Mouse (Mus musculus) frontal cortex, adult 2 months (tissue): ENCODE measurements around the gene Arl4d. TPM values are rescaled to one million over a fixed set of nuclear protein-coding genes. Genes with fewer than 3 reads are reported as not detected.
A peak's percentile ranks its signal among the peaks of the same experiment; 100 is the strongest.

Source experiments
- DNase-seq, 2 experiments: peaks; one replicate each; pipeline ENCODE4 v3.0.0; 2022; ENCODE audit warnings: low spot score in 1 of 2; ENCODE audit errors: extremely low spot score in 1 of 2
- polyA plus RNA-seq: library from polyadenylated mRNA; depleted of rRNA; stranded (reverse); fragments of >200 nt; gene quantifications from 2 replicates; pipeline ENCODE4 v1.2.3, GENCODE M21; 2012

Arl4d gene
- polyA plus RNA-seq, 1 experiment: 26.6 TPM

GRCm38 (mm10) chr11:101675349-101675748 is 10.0 kb downstream of the Arl4d start:
- DNase-seq: no peak

GRCm38 (mm10) chr11:101677655-101678054 is 12.3 kb downstream of the Arl4d start:
- DNase-seq: no peak

- DNase-seq: no peak
These were observed 13.4 kb downstream of the Arl4d start for GRCm38 (mm10) chr11:101678770-101679169.

DNA sequence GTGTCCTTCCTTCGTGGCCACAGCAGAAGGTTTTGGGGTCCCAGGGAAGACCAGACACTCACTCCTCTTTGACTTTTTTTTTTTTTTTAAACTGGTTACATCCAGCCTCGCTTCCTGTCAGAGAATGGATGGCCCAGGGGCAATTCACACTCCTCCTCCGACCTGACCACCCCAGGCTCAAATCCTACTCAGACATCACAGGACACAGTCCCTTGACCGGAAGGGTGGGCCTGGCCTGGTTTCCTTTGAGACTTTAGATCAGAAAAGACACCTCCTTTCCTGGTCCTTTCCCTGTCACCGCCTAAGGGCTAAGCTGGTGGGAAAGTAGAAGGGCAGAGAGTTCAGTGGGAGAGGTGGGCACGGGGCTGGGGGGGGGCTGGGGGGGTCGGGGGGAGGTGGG is 14.6 kb downstream of the Arl4d start:
- DNase-seq: no peak

DNA sequence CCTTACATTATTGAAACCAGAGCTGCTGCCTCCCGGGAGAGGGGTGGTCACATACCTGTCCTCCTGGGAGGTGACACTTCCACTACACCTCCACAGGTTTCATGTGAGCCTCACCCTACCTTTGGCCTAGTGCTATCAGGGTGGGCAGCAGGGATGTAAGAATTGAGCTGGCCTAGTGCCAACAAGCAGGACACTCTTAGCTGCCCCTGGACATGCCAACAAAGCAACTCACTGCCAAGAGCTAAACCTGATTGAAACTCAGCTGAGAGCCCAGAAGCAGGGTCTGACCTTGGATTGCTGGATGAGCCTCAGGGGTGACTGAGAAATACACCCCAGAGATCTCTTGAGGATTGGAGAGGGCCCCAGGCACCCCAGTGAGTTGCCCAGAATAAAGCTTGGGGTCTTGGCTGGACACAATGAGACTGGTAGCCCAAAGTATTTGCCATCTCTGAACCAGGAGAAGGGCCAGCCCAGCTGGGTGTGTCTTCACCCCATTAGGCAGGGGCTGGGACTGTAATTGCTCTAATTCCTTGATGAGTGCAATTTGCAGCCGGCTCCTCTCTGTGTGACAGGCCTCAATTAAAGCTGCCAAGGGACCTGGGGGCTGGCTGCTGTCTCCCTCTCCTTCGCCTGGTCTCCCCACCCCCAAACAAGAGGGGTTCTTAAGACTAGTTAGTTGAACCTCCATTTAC is 15.4 kb downstream of the Arl4d start:
- DNase-seq: no peak

DNA sequence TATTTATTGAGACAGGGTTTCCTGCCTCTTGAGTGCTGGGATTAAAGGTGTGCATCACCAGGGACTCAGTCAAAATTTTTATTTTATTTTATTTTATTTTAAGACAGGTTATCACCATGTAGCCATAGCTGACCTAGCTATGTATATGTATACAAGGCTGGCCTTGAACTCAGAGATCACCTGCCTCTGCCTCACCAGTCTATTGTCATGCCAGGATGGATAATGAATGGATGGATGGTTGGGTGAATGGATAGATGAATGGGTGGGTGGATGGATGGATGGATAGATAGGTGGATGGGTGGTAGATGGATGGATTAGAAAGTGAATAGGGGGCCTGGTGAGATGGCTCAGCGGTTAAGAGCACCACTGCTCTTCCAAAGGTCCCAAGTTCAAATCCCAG is 16.6 kb downstream of the Arl4d start:
- DNase-seq: no peak

DNA sequence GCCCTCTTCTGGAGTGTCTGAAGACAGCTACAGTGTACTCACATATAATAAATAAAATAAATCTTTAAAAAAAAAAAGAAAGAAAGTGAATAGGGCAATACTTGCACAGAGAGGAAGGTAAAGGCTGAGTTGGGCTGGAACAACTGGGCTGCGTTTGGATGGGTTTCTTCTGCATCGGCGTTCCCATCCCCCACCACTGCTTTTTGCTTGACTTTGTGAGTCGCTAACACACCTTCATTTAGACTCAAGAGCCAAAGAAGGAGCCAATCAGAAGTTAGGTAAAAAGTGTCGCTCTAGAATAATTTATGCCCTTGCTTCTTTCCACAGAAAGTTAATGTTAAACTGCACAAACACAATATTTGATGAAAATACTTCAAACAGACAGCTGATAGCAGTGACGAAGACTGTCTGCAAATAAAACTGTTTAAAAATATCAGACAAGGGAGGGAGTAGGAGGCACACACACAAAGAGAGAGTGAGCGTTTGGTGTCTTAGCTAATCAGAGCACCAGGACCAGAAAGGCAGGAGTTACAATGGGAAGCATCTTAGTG is 17.1 kb downstream of the Arl4d start:
- no peak for DNase-seq

DNA sequence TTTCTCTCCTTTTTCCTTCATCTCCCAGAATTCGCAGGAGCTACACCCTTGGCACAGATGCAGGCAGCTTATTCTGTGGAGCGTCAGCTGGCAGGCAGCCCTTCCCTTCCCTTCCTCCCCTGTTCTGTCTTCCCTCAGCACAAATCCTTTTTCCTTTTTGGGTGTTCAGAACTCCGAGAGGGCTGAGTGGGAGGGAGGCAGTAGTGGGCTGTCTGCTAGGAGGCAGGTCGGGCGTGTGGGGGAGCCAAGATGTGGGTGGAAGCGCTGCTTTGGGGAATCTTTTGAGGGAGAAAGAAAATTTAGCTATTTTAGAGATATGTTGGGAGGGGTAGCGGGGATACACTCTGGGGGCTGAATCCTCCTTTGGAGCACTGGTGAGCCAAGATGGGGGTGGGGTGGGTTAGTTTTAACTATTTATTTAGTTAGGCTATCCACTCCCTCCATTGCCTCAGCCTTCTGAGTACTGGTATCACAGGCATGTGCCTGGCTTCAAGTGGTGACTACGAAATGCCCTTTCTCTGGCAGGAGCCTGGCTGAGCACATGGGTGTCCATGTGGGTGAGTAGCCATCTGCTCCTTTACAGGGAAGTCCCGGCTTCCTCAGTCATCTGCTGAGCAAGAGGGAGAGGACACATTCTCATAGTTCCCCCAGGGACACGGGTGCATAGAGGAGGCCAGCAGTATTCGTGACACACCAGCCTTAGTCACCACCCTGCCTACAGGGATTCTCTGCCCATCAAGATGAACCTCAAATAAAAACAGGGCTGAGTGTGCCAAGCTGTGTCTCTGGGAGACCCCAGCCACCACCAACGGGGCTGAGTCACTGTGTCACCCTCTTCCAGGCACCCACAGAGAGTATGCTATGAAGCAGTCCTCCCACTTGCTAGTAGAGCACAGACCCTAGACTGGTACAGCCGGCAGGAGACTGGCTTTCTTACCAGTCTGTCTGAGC is 22.3 kb downstream of the Arl4d start:
- peak; percentile 90 to 94 for DNase-seq

DNA sequence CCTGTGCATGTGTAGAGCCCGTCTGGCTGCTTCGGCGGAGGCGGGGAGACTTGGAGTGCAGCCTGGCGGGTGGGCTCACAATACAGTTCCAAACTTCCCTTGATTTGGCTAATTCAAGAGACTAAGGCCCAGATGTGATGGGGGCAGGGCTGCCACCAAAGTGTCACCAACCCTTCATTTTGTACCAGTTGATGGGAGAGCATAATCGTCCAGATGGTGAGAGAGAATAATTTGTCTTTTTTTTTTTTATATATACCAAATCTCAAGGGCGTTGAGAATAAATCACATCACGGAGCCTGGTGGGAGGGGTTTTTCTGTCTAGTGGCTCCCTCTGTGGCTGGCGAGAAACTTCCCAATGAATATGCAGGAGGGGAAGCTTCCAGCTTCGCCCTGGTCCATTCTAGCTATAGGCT is 24.4 kb downstream of the Arl4d start:
- peak; percentile 59 to 84 for DNase-seq

DNA sequence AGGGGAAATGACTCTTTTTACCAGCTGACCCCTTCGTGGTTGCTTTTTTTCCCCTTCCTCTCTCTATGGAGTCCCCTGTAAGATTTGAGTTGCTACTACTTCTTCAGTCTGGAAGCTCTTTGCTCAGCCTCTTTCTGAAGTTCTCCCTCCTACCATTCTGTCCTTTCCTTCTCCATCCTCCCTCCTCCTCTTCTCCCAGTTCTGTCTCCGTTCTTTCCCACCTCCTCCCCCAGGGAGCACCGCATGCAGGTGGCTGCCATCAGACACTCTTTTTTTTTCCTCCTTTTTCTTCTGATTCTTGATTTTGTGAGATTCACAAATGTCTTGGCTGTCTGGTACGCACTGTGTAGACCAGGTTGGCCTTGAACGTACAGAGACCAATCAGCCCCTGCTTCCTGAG is 25.0 kb downstream of the Arl4d start:
- DNase-seq: no peak

DNA sequence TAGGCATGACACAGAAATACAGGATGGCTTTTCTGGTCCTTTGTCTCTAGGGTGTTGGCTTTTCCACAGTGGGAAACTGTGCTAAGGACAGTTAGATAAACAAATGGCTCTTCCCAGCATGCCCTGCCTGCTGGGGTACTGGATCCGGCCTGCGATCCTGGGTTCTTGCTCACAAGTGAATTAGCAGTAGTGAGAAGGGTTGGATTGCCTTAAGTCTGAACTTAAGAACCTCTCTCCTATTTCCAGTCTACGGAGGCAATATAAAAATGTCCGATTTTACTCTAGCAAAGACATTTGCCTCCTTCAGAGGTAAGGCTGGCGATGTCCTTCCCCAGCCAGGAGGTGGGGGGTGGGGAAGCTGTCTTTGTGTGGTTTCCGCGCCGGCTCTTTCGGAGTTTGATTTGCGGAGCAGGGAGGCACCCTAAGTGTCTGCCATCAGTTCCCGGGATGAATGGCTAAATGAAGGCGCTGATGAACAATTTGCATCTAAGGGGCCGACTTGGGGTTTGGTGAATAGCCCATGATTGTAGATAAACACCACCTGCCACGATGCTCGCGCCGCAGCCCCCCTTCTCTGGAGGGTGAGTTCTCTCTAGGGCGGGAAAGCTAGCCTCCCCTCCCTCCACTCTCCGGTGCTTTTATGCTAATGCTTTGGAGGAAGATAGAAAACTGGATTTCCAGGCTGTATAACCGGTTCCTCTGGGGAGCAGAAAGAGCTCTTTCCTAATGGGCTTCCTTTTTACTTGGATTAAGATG is 30.7 kb downstream of the Arl4d start:
- peak in 1 of 2 experiments; percentile 37 for DNase-seq

- no peak for DNase-seq
These were observed 32.0 kb downstream of the Arl4d start for GRCm38 (mm10) chr11:101697156-101697861.

DNA sequence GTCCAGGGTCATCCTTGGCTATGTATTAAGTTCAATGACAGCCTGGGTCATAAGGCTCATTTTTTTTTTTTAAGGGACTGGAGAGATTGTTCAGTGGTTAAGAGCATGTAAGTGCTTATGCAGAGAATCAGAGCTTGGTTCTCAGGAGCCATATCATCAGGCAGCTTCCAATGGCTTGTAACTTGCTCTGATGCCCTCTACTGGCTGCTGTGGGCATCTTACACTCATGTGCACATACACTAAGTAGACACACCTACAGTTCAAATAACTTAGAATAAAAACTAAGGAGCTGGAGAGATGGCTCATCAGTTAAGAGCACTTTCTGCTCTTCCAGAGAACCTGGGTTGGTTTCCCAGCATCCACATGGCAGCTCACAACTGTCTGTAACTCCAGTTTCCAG is 32.8 kb downstream of the Arl4d start:
- DNase-seq: no peak

DNA sequence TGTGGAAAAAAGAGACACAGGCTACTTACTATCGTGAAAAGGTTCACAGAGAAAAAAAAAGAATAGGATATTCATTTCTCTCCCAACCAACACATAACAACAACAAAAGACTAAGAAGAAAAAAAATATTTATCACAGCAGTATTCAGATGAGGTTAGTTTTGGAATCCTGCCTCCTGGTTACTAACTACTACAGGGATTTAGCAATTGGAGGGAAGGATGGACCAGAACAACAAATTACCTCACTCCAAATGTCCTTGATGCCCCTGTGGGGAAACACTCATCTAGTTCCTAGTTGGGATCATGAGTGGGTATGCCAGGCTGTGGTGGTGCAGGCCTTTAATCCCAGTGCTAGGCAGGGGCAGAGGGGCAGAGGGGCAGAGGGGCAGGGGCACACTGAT is 34.2 kb downstream of the Arl4d start:
- DNase-seq: no peak

DNA sequence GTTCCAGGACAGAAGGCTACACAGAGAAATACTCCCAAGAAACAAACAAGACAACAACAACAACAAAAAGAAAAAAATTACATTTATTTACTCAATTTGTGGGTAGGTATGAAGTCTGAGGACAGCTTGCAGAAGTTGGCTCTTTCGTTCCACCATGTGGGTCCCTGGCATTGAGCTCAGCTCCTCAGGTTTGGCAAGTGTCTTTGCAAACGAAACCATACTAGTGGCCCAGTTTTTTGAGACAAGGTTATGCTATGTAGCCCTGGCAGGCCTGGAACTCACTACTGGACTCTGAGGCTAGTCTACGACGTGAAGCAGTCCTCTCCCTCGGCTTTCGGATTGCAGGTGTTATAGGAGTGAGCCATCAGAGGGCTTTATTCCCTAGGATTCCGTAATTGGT is 34.6 kb downstream of the Arl4d start:
- DNase-seq: no peak

- no peak for DNase-seq
These were observed 35.1 kb downstream of the Arl4d start for GRCm38 (mm10) chr11:101700446-101700845.

DNA sequence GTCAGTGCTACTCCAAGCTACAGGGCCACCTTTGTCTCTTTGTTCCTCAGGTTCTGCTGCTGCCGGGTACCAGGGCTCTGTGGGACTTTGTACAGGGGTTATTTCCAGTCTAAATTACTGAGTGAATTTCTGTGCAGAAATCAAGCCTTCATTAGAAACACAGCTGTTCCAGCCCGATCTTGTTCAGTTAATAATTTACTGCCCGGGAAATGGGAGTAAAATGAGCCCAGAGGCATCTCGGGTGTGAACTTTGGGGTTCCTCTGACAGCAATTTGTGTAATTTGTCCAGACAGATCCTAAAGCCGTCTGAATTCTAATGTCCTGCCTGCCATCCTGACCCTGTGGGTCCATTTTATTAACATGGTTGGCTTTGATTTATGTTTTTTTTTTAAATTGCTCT is 38.7 kb downstream of the Arl4d start:
- DNase-seq: no peak

DNA sequence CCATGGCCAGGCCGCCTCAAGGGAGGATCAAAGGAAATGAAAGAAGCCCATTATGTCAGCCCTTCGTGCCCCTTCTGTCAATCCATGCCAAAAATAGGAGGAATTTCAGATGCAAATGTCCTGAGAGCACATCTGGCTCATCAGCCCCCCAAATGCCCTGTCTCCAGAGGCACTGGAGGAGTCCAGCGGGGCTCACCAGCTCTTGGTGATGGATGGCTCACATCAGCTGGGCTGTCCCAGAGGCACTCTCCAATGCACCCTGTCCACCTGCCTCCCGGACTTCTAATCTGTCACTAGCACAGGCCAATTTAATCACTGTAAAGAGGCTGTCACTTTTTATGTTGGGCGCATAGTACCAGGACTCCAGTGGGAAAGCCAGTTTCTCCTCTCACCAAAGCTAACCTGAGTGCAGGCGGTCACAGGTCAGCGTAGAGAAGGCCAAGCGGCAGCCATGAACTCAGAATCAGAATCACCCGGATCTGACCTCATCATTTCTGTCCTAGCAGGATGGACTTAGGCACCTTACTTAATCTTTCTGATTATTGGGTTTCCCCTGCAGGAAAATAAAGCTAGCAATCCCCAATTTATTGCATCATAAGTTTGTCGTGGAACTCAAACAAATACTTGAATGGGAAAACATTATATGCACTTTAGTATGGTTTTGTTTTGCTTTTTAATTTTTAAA is 41.6 kb downstream of the Arl4d start:
- DNase-seq: no peak

- DNase-seq: no peak
These were observed 43.1 kb downstream of the Arl4d start for GRCm38 (mm10) chr11:101708482-101708881.

- no peak for DNase-seq
These were observed 47.5 kb downstream of the Arl4d start for GRCm38 (mm10) chr11:101712811-101713210.
